Mouse (Mus musculus) liver, postnatal 0 days (tissue): ENCODE measurements at regions not wholly inside any gene's neighbourhood (a gene's known extent, or its start where the extent isn't known, plus 50 kb on each side); places are given as distances from the start of the nearest gene placed in this dataset.

Experiments used
- ATAC-seq: fragments of 200-750 bp; cut with Nextera tagmentation; 2 replicates; pipeline ENCODE4 v1.8.0; 2017; ENCODE audit warnings: mild to moderate bottlenecking, moderate library complexity
- DNase-seq: peaks from one replicate; pipeline ENCODE4 v3.0.0-alpha.2; 2016
- H3K27ac ChIP-seq: fragments of 300-500 bp; sonication (generic); 2 replicates; pipeline ENCODE4 v1.5.1; 2014; ENCODE audit warnings: antibody characterized with exemption, moderate library complexity, mild to moderate bottlenecking, low read depth
- H3K27me3 ChIP-seq: fragments of 300-500 bp; sonication (generic); 2 replicates; pipeline ENCODE4 v1.6.1; 2014; ENCODE audit warnings: low read length, control low read depth, mixed read lengths; ENCODE audit not compliant: insufficient read depth
- H3K36me3 ChIP-seq: fragments of 300-500 bp; sonication (generic); replicated peaks from 2 replicates; pipeline ENCODE4 v1.6.1; 2014; ENCODE audit warnings: mild to moderate bottlenecking, control low read depth, low read length, moderate library complexity, mixed read lengths; ENCODE audit not compliant: insufficient read depth
- H3K4me1 ChIP-seq: fragments of 300-500 bp; sonication (generic); 2 replicates; pipeline ENCODE4 v1.6.1; 2014; ENCODE audit warnings: antibody characterized with exemption, mild to moderate bottlenecking, control low read depth; ENCODE audit not compliant: insufficient read depth
- H3K4me2 ChIP-seq: fragments of 300-500 bp; sonication (generic); 2 replicates; pipeline ENCODE4 v1.6.1; 2014; ENCODE audit warnings: low read depth, mild to moderate bottlenecking, low read length, moderate library complexity, mixed read lengths
- H3K4me3 ChIP-seq: fragments of 300-500 bp; sonication (generic); 2 replicates; pipeline ENCODE4 v1.5.1; 2014; ENCODE audit warnings: low read depth, low read length
- H3K9ac ChIP-seq: fragments of 300-500 bp; sonication (generic); replicated peaks from 2 replicates; pipeline ENCODE4 v1.6.1; 2014; ENCODE audit warnings: mild to moderate bottlenecking, moderate library complexity
- H3K9me3 ChIP-seq: fragments of 300-500 bp; sonication (generic); 2 replicates; pipeline ENCODE4 v1.6.1; 2016; ENCODE audit warnings: mild to moderate bottlenecking, control low read depth, low read length, mixed read lengths
- CTCF ChIP-seq: sonication (generic); IDR thresholded peaks from 2 replicates; pipeline ENCODE4 v1.5.1; 2016; ENCODE audit warnings: antibody characterized with exemption, low read depth
- EP300 ChIP-seq: IDR thresholded peaks from 2 replicates; pipeline ENCODE4 v1.6.1; 2016; ENCODE audit warnings: antibody characterized with exemption, low read depth, mild to moderate bottlenecking
- WGBS: fragments of 180-500 bp; shearing (Covaris S2); extraction: QIAGEN DNeasy Blood & Tissue Kit; methylation state at CpG from one replicate; pipeline ENCODE4 v1.1.7; 2014; ENCODE audit not compliant: insufficient replicate concordance; 5-methylcytosine and 5-hydroxymethylcytosine counted together

GRCm38 (mm10) chr9:61841222-61841621 lies 73.1 kb downstream of the Rplp1 start:
- Histone ChIP-seq H3K27ac (no peak overlapping the region), H3K4me2 (no peak overlapping the region), H3K4me3 (no peak overlapping the region), H3K36me3 (no peaks in the 10 kb centered on the region), H3K9me3 (no peaks in the 10 kb centered on the region), H3K9ac (no peak overlapping the region), H3K27me3 (no peaks in the 10 kb centered on the region), H3K4me1 (peaks cover 7% of the 10 kb centered on the region; the same call in 1 of the 2 replicates)
- DNase-seq: peak; percentile 38
- peak; percentile 19; the same call in 1 of the 2 replicates for ATAC-seq
- TF ChIP-seq EP300: no peak
- TF ChIP-seq CTCF: no peak
- 63% methylated on average over 8 of the region's 8 CpGs for WGBS

DNA sequence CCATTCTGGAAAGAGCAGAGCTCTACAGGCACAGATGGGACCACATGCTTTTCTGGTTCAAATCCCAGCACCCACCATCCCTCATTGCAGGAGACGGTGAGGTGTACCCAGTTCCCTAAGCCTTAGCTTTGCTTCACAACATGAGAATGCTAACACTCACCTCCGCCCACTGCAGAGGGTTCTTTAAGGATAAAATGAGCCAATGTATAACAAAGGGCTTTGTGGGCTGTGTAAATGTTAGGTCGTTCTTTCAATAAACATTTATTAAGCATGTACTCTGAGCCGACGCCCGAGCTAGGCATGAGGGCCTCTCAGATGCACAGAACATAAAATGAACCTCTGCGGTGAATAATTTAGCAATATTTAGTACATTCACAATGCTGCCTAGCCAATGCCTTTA lies 74.0 kb downstream of the Rplp1 start:
- Histone ChIP-seq H3K9ac (no peak overlapping the region), H3K27me3 (no peaks in the 10 kb centered on the region), H3K4me1 (peaks cover 7% of the 10 kb centered on the region; the same call in 1 of the 2 replicates), H3K27ac (no peak overlapping the region), H3K9me3 (no peaks in the 10 kb centered on the region), H3K4me2 (no peak overlapping the region), H3K36me3 (no peaks in the 10 kb centered on the region), H3K4me3 (no peak overlapping the region)
- no peak for TF ChIP-seq CTCF
- no peak for TF ChIP-seq EP300
- DNase-seq: no peak
- no peak for ATAC-seq
- WGBS: 75% methylated on average over 7 of the region's 7 CpGs

- 0 out of 2 replicates have a peak, but pooled peaks cover 3% of the 10 kb centered on the region for H3K27me3 ChIP-seq
- DNase-seq: no peak
- WGBS: 77% methylated on average over 9 of the region's 9 CpGs
- no peak overlapping the region for H3K4me2 ChIP-seq
- no peaks in the 10 kb centered on the region for H3K36me3 ChIP-seq
- no peak for TF ChIP-seq EP300
- no peak for TF ChIP-seq CTCF
- H3K27ac ChIP-seq: no peak overlapping the region
- no peak overlapping the region for H3K9ac ChIP-seq
- no peak overlapping the region for H3K4me3 ChIP-seq
- no peaks in the 10 kb centered on the region for H3K9me3 ChIP-seq
- no peak for ATAC-seq
- H3K4me1 ChIP-seq: no peaks in the 10 kb centered on the region; the same call in 1 of the 2 replicates
Observed at GRCm38 (mm10) chr9:61833226-61833625, 81.1 kb downstream of the Rplp1 start.

DNA sequence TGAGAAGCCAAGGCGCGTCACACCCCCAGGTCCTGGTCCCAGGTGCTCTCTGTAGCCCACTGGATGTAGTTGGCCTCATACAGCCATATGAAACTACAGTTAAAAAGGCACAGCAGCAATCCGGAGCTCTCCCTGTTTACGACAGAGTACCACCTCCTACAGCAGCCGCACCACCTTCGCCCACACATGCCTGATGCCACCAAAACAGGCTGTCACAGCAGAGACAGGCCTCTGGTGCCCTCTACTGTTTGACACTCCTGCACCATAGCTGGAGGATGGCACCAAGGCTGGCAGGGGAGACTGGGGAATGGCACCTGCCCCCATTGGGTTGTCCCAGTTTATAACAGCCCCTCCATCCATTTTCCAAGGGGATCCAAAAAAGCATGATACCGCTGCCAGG lies 84.1 kb downstream of the Rplp1 start:
- Histone ChIP-seq H3K36me3 (no peaks in the 10 kb centered on the region), H3K27ac (no peak overlapping the region), H3K27me3 (0 out of 2 replicates have a peak, but pooled peaks cover 3% of the 10 kb centered on the region), H3K4me3 (no peak overlapping the region), H3K4me2 (no peak overlapping the region), H3K9ac (no peak overlapping the region), H3K9me3 (no peaks in the 10 kb centered on the region), H3K4me1 (peaks cover 9% of the 10 kb centered on the region)
- 64% methylated on average over 7 of the region's 7 CpGs for WGBS
- peak; percentile 58 for DNase-seq
- TF ChIP-seq CTCF (peak; percentile 84), EP300 (no peak)
- ATAC-seq: 0 out of 2 replicates have a peak, but pooled peaks have one; percentile 26

DNA sequence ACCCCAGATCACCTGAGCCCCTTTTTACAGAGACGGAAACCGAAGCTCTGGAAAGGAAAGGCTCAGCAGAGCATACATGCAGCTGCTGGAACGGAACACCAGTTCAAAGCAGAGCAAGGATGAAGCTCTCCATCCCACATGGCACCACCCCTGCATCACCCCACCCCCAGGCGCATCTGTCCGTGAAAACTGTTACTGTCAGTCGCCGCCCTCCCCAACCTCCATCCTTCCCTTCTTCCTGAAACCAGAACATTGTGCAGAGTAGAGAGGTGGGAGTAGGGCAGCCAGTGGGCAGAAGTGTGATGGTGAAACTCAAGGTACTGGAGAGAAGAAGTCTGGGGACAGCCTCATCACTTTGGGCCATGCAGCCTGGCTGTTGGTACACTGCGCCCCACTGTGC lies 84.6 kb downstream of the Rplp1 start:
- ATAC-seq (no peak), DNase-seq (no peak)
- no peak overlapping the region for H3K9ac ChIP-seq
- TF ChIP-seq CTCF: no peak
- no peak for TF ChIP-seq EP300
- no peak overlapping the region for H3K4me3 ChIP-seq
- H3K4me2 ChIP-seq: no peak overlapping the region
- H3K4me1 ChIP-seq: peaks cover 9% of the 10 kb centered on the region
- H3K36me3 ChIP-seq: no peaks in the 10 kb centered on the region
- 78% methylated on average over 8 of the region's 8 CpGs for WGBS
- H3K27me3 ChIP-seq: 0 out of 2 replicates have a peak, but pooled peaks cover 3% of the 10 kb centered on the region
- no peak overlapping the region for H3K27ac ChIP-seq
- no peaks in the 10 kb centered on the region for H3K9me3 ChIP-seq

DNA sequence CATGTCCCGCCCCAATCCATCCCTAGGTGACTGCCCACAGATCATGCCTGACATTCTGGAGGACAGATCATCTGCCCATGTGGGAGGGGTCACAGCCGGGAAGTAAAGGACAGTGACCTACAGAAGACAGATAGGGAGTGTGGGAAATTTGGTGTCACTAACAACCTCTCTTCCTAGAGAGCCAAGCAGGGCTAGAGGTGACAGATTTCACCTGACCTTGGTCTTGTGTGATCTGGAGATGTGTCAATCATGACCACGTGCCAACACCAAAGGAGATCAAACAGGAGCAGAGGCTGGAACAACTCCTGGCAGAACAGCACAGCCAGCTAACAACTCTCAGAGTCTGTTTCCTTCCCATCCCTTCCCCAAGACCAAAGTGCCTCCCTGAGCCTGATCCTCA lies 85.0 kb downstream of the Rplp1 start:
- WGBS: 60% methylated on average over 3 of the region's 3 CpGs
- Histone ChIP-seq H3K4me2 (no peak overlapping the region), H3K4me3 (no peak overlapping the region), H3K27ac (no peak overlapping the region), H3K27me3 (0 out of 2 replicates have a peak, but pooled peaks cover 3% of the 10 kb centered on the region), H3K9me3 (no peaks in the 10 kb centered on the region), H3K36me3 (no peaks in the 10 kb centered on the region), H3K9ac (no peak overlapping the region), H3K4me1 (peaks cover 9% of the 10 kb centered on the region)
- ATAC-seq: peak; percentile 82
- TF ChIP-seq CTCF: no peak
- no peak for TF ChIP-seq EP300
- no peak for DNase-seq

- no peak overlapping the region for H3K4me3 ChIP-seq
- DNase-seq: no peak
- no peak overlapping the region for H3K9ac ChIP-seq
- no peaks in the 10 kb centered on the region for H3K27me3 ChIP-seq
- ATAC-seq: no peak
- no peak overlapping the region for H3K4me2 ChIP-seq
- H3K27ac ChIP-seq: no peak overlapping the region
- no peaks in the 10 kb centered on the region for H3K9me3 ChIP-seq
- 93% methylated on average over 4 of the region's 4 CpGs for WGBS
- TF ChIP-seq EP300: no peak
- TF ChIP-seq CTCF: no peak
- no peaks in the 10 kb centered on the region for H3K36me3 ChIP-seq
- peaks cover 9% of the 10 kb centered on the region for H3K4me1 ChIP-seq
Observed at GRCm38 (mm10) chr9:61827721-61828120, 86.6 kb downstream of the Rplp1 start.
